Mouse (Mus musculus): Measurements from ENCODE around the gene Pifo.
"Not testable (repeated sequence)": the region's sequence is repeated elsewhere in the genome, so short reads cannot be mapped to it uniquely, and the experiment has no call there.

The Pifo gene

GRCm38 (mm10) chr3:106014546-106014945 lies at the start of gene Pifo:
Pifo (minus strand) TSS chr3:106014646.
- DNase-seq (ENCODE audit: low read depth, low spot score): no peak

- no peak for DNase-seq (ENCODE audit: low read depth, low spot score)
Measured at GRCm38 (mm10) chr3:106057966-106058365, 43.5 kb upstream of the Pifo start.

GRCm38 (mm10) chr3:106051896-106052295 lies 37.5 kb upstream of the Pifo start:
- no peak for DNase-seq (ENCODE audit: low read depth, low spot score)

DNA sequence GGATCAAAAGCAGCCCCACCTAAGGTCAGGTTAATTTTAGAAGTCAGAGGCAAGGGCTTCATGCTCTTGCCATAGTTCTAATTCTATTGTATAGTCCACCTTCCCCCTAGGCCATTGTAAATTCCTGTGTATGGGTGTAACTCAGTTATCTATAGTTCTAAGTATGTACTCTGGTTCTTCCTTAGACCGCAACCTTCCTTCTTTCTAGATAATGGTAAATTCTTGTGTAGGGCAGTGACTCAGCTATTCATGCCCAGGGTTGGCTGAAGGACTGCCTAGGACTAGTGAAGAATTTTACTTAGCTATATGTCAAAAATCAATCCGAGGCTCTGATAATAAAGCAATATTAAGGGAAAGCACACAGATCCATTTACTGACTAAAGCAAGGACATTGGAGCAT lies 25.9 kb upstream of the Pifo start:
- DNase-seq (ENCODE audit: low read depth, low spot score): no peak

- DNase-seq (ENCODE audit: low read depth, low spot score): peak; percentile 61
Measured at GRCm38 (mm10) chr3:106032781-106033180, 18.3 kb upstream of the Pifo start, which contains the start of gene Chil5. Chil5 (minus strand) TSS chr3:106032814.

DNA sequence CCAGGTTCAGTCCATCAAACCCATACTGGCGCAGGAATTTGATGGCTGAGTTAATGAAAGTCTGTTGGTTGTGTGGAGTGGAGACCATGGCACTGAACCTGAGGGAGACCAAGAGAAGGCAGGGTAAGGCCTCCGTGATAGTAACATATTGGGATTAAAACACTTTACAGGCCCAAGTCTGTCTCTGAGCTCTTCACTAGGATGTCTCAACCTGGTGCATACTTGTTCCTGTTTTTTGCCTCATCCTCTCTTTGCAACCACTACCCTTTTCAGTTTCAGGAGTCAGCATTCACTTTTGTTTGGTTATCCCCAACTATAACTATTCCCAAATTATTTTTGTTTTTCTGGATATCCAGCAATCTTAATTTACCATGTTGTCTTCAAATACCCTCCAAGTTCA lies 9.7 kb upstream of the Pifo start:
- DNase-seq (ENCODE audit: low read depth, low spot score): no peak

DNA sequence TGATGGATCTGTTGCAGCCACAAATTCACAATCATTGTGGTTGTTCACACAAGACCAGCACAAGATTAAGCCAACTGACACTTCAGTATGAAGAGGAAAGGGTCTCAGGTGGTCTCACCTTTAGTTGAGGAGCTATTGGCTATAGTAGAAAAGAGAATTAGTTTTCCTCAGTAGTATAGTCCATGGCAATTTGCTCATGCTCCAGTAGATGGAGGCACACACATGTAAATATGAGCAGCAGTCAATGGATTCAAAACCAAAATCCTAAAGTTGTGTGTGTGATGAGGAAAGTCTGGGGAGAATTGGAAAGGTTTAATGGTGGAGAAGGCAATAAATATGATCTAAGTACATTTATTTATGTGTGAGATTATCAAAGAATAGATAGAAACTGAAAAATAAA lies 7.4 kb upstream of the Pifo start:
- DNase-seq (ENCODE audit: low read depth, low spot score): peak; percentile 10

- peak; percentile 66 for DNase-seq (ENCODE audit: low read depth, low spot score)
Measured at GRCm38 (mm10) chr3:106003360-106003759, 11.1 kb downstream of the Pifo start.

DNA sequence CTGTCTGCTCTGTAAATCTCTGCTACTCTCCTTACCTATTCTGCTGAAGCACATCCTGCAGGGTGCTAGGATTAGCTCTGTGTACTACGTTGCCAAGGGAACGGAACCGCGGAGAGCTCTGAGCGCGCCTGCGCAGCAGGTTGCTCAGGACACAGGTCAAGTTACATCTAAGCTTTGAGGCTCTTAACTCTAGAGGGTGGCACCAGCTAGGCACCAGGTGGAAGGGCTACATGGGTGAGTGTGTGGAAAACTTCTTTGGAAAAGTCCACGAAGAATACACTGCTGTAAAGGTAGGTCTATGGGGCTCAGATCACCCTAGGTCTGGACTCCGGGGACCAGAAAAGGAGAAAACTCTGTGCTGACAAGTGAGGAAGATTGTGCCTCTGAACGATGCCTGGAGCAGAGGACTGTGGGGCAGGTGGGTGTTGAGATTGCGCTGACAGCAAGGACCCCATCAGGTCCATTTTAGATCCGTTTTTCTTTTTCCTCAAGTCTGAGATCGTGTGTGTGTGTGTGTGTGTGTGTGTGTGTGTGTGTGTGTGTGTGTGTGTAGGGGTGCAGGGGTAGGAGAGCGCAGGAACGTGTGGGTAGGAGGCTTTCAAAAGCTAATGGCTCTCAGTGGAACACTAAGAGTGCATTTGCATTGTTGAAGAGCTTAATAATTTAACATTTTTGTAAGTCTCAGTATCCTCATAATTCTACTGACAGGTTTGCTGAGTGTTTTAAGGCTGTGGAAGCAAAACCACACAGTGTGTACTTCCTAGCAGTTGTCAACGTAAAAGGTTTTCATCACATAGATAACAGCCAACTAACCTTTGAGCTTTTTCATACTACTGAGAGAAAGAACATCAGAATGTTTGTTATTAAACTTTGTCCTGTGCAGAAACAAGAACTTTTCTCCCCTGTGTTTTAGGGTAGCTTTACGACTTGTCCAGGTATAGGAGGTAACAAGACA lies 12.8 kb downstream of the Pifo start:
- DNase-seq (ENCODE audit: low read depth, low spot score): peak; percentile 89

GRCm38 (mm10) chr3:106000707-106001375 lies 13.6 kb downstream of the Pifo start:
- no peak for DNase-seq (ENCODE audit: low read depth, low spot score)

DNA sequence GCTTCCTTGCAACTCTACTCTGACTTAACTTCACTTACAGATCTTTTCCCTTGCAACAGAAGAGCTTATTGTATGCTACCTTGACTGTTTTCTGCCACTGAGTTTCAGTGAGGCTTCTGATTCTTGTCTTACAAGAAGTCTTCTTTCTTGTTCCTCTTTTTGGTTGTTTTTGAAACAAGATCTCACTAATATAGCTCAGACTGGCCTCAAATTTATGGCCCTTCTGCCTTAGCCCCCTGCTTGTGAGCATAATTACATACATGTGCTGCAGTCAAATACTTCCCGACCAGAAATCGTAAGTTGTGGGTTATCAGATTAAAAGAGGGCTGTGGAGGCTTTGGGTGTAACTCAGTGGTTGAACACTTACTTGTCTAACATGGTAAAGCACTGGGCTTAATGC lies 19.7 kb downstream of the Pifo start:
- no peak for DNase-seq (ENCODE audit: low read depth, low spot score)

DNA sequence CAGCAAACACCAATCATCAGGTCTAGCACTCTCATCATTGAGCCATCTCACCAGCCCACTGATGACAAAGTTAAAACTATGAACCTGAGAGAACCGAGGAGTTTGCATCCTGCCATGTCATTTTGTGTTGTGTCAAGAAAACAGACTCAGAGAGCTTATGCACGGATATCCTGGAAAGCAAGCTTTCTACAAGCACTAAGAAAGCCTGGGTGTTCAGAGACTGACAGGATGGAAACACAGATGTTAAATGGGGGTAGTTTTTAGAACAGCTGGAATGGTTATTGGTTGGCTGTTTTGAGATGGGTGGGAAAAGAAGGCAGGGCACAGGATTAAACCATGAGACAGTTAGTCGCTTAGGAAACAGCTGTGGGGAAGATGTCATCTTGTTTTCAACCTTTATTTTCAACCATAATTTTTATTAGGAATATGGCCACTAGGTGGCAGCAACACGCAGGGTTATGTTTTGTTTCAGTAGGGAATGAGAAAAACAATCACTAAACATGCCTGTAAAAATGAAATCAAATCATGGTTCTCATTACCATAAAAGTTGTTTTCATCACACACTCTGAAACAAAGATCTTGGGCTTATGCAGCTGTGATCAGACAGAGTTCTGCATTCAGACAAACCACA lies 22.7 kb downstream of the Pifo start:
- DNase-seq (ENCODE audit: low read depth, low spot score): peak; percentile 66

DNA sequence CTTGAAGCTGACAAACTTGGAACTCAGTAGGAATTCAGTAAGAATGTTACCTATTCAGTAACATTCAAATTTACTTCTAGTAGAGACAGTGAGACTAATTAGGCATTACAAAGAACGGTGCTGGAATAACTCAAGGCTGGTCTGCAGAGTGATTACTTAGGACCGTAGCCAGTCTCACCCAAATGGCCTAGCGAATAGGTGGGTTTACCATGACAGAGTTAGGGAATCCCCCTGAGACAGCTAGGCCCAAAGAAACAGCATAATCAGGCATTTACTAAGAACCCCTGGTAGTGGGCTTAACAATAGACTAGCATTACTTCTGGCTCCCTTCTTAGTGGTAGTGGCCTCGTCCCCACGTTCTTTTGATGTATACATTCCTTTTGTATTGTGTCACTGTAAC lies 24.8 kb downstream of the Pifo start:
- not testable (repeated sequence) for DNase-seq (ENCODE audit: low read depth, low spot score)

DNA sequence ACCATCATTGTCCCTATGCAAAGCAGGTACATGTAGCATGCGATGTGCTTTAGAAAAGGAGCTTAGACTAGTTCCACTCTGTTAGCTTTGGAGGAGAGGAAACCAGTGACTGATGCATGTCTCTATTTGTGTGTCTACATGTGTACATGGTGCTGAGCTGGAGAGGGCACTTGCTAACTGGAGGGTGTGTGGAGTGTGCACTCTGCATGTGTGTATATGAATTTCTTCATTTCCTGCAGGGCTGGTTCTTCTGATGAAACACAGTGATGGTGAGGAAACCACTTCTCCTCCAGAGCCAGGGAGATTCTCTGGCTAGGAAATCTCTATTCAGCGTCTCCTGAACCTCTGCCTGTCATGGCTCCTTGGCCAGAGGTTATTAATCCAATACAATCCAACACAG lies 40.3 kb downstream of the Pifo start:
- DNase-seq (ENCODE audit: low read depth, low spot score): no peak

DNA sequence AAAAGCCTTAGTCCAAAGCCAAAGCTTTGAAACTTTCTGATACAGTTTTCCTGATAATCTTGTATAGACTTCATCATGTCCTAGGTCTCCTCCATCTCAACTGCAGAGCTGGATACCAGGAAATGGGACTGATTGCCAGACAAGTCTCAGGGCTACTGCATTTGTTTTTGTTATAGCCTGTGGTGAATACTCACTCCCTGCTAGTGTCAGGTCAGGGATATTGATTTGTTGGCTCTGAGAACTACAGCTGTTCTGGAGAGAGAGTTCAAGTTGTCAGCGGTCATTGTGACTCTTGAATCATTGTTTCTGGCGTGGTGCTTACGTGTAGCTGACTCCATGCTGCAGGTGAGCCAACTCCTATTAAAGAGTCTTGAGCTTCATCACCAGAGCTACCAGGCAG lies 41.0 kb downstream of the Pifo start, which contains the start of gene Ovgp1:
Ovgp1 (plus strand) TSS at position 301 of the 400 bp plus-strand sequence.
- no peak for DNase-seq (ENCODE audit: low read depth, low spot score)

DNA sequence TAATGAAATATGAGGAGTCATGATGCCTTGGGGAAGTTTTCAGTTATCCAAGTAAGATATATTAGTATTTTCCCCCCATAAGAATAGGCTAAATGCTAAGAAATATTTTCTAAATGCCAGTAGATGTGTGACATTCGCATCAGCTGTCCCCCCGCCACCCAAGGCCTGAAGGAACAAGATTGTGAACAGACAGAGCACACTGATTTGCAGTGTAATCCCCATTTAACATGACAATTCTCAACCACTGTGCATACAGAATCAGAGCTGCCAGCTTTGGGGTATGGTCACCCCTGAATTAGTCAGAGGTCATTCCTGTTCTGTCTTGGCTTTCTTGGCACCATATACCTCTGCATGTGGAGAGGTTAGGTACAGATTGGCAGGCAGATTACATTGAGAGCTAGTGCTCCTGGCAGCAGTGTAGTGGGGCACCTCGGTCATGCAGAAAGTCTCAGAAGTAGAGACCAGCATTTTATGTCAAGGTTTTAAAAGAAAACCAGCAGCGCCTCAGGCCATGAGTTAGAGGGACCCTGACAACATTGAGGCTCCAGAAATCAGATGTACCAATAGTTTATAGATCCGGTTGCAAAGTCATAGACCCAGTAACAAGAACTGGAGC lies 42.5 kb downstream of the Pifo start:
- DNase-seq (ENCODE audit: low read depth, low spot score): no peak

- DNase-seq (ENCODE audit: low read depth, low spot score): peak; percentile 34
Measured at GRCm38 (mm10) chr3:105960700-105961099, 53.7 kb downstream of the Pifo start.

- no peak for DNase-seq (ENCODE audit: low read depth, low spot score)
Measured at GRCm38 (mm10) chr3:105959999-105960398, 54.4 kb downstream of the Pifo start, which contains the start of gene Atp5f1. Atp5f1 (minus strand) TSS chr3:105960099.

DNA sequence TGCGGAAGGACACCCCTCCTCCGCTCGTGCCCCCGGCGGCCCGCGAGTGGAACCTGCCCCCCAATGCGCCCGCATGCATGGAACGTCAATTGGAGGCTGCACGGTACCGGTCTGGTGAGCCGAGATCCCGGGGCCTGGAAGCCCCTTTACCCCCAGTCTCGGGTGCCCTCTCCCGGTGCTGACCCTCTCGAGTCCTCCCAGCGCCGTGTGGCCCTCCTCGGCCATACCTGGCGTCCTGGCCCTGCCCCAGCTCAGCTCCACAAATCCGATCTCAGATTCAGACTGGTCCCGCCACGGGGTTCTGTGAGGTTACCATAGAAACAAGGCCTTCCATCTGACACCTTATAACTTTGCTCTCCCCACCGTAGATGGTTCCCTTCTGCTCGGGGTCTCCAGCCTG lies 54.9 kb downstream of the Pifo start:
- no peak for DNase-seq (ENCODE audit: low read depth, low spot score)

DNA sequence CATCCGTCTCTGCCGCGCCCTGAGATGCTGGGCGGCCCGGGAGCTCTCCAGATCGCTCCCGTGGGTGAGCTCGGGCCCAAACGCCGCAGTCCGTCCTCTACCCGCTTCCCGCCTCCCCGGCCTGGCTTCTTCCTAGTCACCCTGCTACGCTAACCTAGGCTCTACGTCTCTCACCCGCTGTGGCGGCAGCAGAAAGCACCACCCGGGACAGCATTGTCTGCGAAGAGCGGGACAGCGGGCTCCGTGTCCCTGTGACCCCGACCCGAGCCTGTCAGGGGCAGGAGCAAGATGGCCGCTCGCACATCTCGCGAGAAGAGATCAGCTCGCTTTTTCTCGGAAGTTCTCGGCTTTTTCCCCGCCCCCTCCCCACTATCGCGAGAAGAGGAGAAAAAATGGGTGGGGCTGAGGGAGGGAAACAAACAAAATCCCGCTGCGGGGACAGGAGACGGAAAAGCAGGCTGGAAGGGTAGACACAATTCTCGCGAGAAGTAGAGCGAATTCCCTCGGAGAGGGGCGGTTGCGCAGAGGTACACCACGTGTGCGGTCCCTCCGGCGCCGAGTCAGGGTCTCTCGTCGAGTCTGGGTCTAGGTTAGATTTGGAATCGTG lies 55.4 kb downstream of the Pifo start, which contains the start of gene Wdr77:
Wdr77 (plus strand) TSS at position 396 of the 607 bp plus-strand sequence.
- peak; percentile 99 for DNase-seq (ENCODE audit: low read depth, low spot score)

GRCm38 (mm10) chr3:105958204-105958603 lies 56.2 kb downstream of the Pifo start:
- peak; percentile 6 for DNase-seq (ENCODE audit: low read depth, low spot score)

All from CD4-positive helper T cell, adult 2 months (primary cell).